Mouse (Mus musculus) spleen, adult 12 weeks (tissue): ENCODE measurements around the gene Sult2b1.

Experiments
- DNase-seq: peaks from one replicate; pipeline ENCODE4 v3.0.0; 2022; ENCODE audit warnings: low spot score

Gene Sult2b1

GRCm38 (mm10) chr7:45695098-45695497 lies 89.4 kb downstream of the Sult2b1 start:
- no peak for DNase-seq

GRCm38 (mm10) chr7:45693921-45694591 lies 90.4 kb downstream of the Sult2b1 start, which contains the start of gene Sec1:
Gene Sec1, minus strand, starts transcription at chr7:45694402.
- no peak for DNase-seq

GRCm38 (mm10) chr7:45692364-45692763 lies 92.1 kb downstream of the Sult2b1 start:
- DNase-seq: no peak

- DNase-seq: no peak
Observed at GRCm38 (mm10) chr7:45689800-45690199, 94.7 kb downstream of the Sult2b1 start.

- no peak for DNase-seq
Observed at GRCm38 (mm10) chr7:45689099-45689498, 95.4 kb downstream of the Sult2b1 start.

- DNase-seq: no peak
Observed at GRCm38 (mm10) chr7:45686841-45687240, 97.6 kb downstream of the Sult2b1 start.

- DNase-seq: no peak
Observed at GRCm38 (mm10) chr7:45685811-45686210, 98.7 kb downstream of the Sult2b1 start.

GRCm38 (mm10) chr7:45683396-45684050 lies 100.9 kb downstream of the Sult2b1 start, which contains the start of gene Ntn5:
Gene Ntn5, plus strand, starts transcription at chr7:45684022.
- DNase-seq: no peak

- peak; percentile 40 for DNase-seq
Observed at GRCm38 (mm10) chr7:45682144-45683126, 102.0 kb downstream of the Sult2b1 start.

- peak; percentile 12 for DNase-seq
Observed at GRCm38 (mm10) chr7:45681046-45681736, 103.3 kb downstream of the Sult2b1 start.
